Mouse (Mus musculus) central nervous system, embryonic 14 days (tissue): ENCODE measurements around the gene Asap3. TPM values are rescaled to one million over a fixed set of nuclear protein-coding genes. Genes with fewer than 3 reads are reported as not detected.

Experiments used
- polyA plus RNA-seq: library from polyadenylated mRNA; depleted of rRNA; stranded (reverse); fragments of >200 nt; gene quantifications from 2 replicates; pipeline ENCODE4 v1.2.3, GENCODE M21; 2012; rRNA removed

Gene Asap3
- 5.4 and 9.5 TPM in 2 replicates for polyA plus RNA-seq

GRCm38 (mm10) chr4:136206033-136206893, at the start of gene Asap3:
Gene Asap3, plus strand, starts transcription at chr4:136206365.

GRCm38 (mm10) chr4:136172011-136172541, 34.1 kb upstream of the Asap3 start, which contains the start of gene E2f2:
Gene E2f2, plus strand, starts transcription at chr4:136172394.

GRCm38 (mm10) chr4:136247729-136248463, 41.7 kb downstream of the Asap3 start, which contains the start of gene Tcea3:
Gene Tcea3, plus strand, starts transcription at chr4:136247729.

GRCm38 (mm10) chr4:136284455-136284854, 78.3 kb downstream of the Asap3 start, which contains the start of gene Zfp46:
Gene Zfp46, plus strand, starts transcription at chr4:136284683.

Other genes with a start within 250 kb of the Asap3 start
- 41.8 and 55.7 TPM in 2 replicates for gene Gale, start 242.6 kb upstream of the Asap3 start, polyA plus RNA-seq
- gene Lypla2, start 233.7 kb upstream of the Asap3 start, polyA plus RNA-seq = 170 and 172 TPM in 2 replicates
- 49.7 and 50.1 TPM in 2 replicates for gene Pithd1, start 219.1 kb upstream of the Asap3 start, polyA plus RNA-seq
- gene Eloa, start 184.6 kb upstream of the Asap3 start, polyA plus RNA-seq = 20.4 and 21.3 TPM in 2 replicates
- 1,047 and 1,063 TPM in 2 replicates for gene Rpl11, start 152.9 kb upstream of the Asap3 start, polyA plus RNA-seq
- 115 and 144 TPM in 2 replicates for gene Id3, start 62.9 kb upstream of the Asap3 start, polyA plus RNA-seq
- 4.5 and 6.0 TPM in 2 replicates for gene E2f2, start 34.0 kb upstream of the Asap3 start, polyA plus RNA-seq
- gene Tcea3, start 41.4 kb downstream of the Asap3 start, polyA plus RNA-seq = 1.0 and 3.6 TPM in 2 replicates
- gene Zfp46, start 78.3 kb downstream of the Asap3 start, polyA plus RNA-seq = 50.0 and 51.8 TPM in 2 replicates
- 169 and 188 TPM in 2 replicates for gene Hnrnpr, start 104.6 kb downstream of the Asap3 start, polyA plus RNA-seq
- 0.22 and 0.64 TPM in 2 replicates for gene Htr1d, start 217.2 kb downstream of the Asap3 start, polyA plus RNA-seq